Mouse (Mus musculus) cortical plate, adult 2 months (tissue): ENCODE measurements around the gene Gnaq. TPM values are rescaled to one million over a fixed set of nuclear protein-coding genes. Genes with fewer than 3 reads are reported as not detected.

Source experiments
- H3K27ac ChIP-seq: fragments of 200-500 bp; 2 replicates; pipeline ENCODE4 v1.5.1; 2012; ENCODE audit warnings: low read length, control low read depth, inconsistent platforms; ENCODE audit not compliant: insufficient read depth
- H3K4me1 ChIP-seq: fragments of 200-500 bp; 2 replicates; pipeline ENCODE4 v1.6.1; 2011; ENCODE audit warnings: low read length; ENCODE audit not compliant: control insufficient read depth, insufficient read depth
- H3K4me3 ChIP-seq: fragments of 200-500 bp; 2 replicates; pipeline ENCODE4 v1.5.1; 2011; ENCODE audit warnings: mild to moderate bottlenecking, low read length, control low read depth; ENCODE audit not compliant: insufficient read depth
- CTCF ChIP-seq: fragments of 200-500 bp; IDR thresholded peaks from 2 replicates; pipeline ENCODE4 v1.5.1; 2011; ENCODE audit warnings: mild to moderate bottlenecking, control low read depth, low read length; ENCODE audit not compliant: insufficient read depth; ENCODE audit errors: extremely low read depth
- POLR2A ChIP-seq: fragments of 200-500 bp; IDR thresholded peaks from 2 replicates; pipeline ENCODE4 v1.6.1; 2011; ENCODE audit warnings: mild to moderate bottlenecking, low read length, control low read depth; ENCODE audit not compliant: insufficient read depth; ENCODE audit errors: extremely low read depth
- polyA plus RNA-seq: library from polyadenylated mRNA; depleted of rRNA; stranded (reverse); fragments of >200 nt; gene quantifications from 2 replicates; pipeline ENCODE4 v1.2.3, GENCODE M21; 2012

Gene Gnaq
- polyA plus RNA-seq, 1 experiment = 59.1 TPM

GRCm38 (mm10) chr19:16287971-16288370 is 155.3 kb downstream of the Gnaq start:
- H3K4me1 ChIP-seq = peaks cover 29% of the 10 kb centered on the region
- no peak overlapping the region for H3K4me3 ChIP-seq
- TF ChIP-seq CTCF = no peak
- no peak for TF ChIP-seq POLR2A
- no peak overlapping the region for H3K27ac ChIP-seq

DNA sequence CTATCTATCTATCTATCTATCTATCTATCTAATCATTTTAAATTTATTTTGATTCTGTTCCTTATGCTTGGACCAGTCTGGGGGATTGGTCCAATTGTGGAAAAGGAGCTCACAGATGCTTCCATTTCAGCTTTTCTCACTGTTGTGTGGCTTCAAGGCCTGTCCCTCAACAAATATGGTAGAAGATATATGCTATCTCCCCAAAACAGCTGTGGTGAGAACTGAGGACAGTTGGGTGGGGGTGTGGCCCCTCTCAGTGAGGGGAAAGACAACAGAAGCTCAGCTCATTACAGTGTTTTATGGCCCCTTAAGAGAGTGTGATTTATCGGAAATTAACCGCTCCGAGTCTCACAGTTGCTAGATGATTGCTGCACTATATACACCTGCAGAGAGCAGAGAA is 158.5 kb downstream of the Gnaq start:
- no peak overlapping the region for H3K4me3 ChIP-seq
- TF ChIP-seq POLR2A (no peak), CTCF (no peak)
- H3K4me1 ChIP-seq = peaks cover 17% of the 10 kb centered on the region
- no peak overlapping the region for H3K27ac ChIP-seq

GRCm38 (mm10) chr19:16292056-16292608 is 159.5 kb downstream of the Gnaq start:
- H3K27ac ChIP-seq = no peak overlapping the region
- peaks cover 12% of the 10 kb centered on the region for H3K4me1 ChIP-seq
- TF ChIP-seq CTCF (no peak), POLR2A (no peak)
- no peak overlapping the region for H3K4me3 ChIP-seq

DNA sequence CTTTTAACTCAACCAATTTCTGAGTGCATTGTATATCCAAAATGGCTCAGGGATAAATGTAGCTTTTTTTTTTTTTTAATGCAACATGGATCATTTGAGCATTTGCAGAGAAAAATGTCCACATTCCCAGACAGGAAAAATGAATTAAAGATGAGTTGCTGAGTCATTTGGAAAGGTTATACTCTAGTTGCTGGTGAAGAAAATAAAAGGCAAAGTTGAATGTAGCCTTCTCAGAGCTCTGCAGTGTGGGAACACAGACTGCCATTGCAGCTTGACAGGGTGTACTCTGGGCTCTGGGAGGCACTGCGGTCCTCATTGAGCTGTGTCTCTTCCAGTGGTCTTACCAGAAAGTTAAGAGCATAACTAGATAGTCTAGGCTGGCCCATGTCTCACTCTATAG is 160.3 kb downstream of the Gnaq start:
- Histone ChIP-seq H3K4me3 (no peak overlapping the region), H3K4me1 (peaks cover 10% of the 10 kb centered on the region), H3K27ac (no peak overlapping the region)
- TF ChIP-seq POLR2A (no peak), CTCF (no peak)

DNA sequence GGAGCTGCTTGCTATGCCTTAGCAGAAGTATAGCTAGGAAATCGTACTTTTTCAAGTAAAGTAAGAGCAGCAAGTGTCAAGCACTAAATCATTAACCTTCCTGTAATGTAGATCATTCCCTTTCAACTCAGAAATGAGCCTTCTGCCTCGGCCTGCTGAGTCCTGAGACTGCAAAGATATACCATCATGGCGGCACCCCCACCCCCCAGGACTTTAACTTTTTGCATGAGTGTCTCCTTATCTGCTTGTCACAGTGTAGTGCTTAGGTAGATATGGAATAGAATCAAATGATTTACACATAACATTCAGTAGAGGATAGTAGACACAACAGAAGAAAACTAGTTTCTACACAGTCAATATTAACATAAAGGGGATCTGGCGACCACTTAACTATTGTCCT is 167.8 kb downstream of the Gnaq start:
- no peak overlapping the region for H3K4me3 ChIP-seq
- peaks cover 5% of the 10 kb centered on the region for H3K4me1 ChIP-seq
- no peak for TF ChIP-seq POLR2A
- no peak for TF ChIP-seq CTCF
- H3K27ac ChIP-seq = no peak overlapping the region

- H3K4me1 ChIP-seq = peaks cover 5% of the 10 kb centered on the region
- no peak for TF ChIP-seq POLR2A
- TF ChIP-seq CTCF = no peak
- no peak overlapping the region for H3K4me3 ChIP-seq
- no peak overlapping the region for H3K27ac ChIP-seq
These were observed 168.7 kb downstream of the Gnaq start for GRCm38 (mm10) chr19:16301336-16301735.

- Histone ChIP-seq H3K4me1 (peaks cover 2% of the 10 kb centered on the region; the same call in 1 of the 2 replicates), H3K27ac (no peak overlapping the region), H3K4me3 (no peak overlapping the region)
- TF ChIP-seq POLR2A (no peak), CTCF (no peak)
These were observed 176.4 kb downstream of the Gnaq start for GRCm38 (mm10) chr19:16309031-16309430.

DNA sequence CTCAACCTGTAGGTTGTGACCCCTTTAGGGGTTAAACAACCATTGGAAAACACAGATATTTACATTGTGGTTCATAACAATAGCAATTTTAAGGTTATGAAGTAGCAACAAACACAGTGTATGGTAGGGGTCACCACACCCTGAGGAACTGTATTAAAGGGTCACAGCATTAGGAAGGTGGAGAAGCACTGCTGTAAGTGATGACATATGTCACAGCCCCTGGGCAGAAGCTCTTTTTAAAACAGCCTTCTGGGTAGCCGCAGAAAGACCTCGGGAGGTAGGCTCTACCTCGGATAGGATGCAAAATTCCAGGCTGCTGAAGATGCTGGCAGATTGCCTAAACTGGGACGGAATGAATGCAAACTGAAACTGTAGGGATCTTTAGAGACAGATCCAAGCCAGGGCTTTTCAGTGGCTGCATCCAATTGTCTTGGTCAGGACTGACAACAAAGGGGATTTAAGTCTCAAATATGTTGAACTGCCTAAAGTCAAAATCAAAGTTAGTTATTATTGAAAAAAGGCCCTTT is 181.7 kb downstream of the Gnaq start:
- H3K27ac ChIP-seq = no peak overlapping the region
- TF ChIP-seq POLR2A = no peak
- no peak for TF ChIP-seq CTCF
- no peak overlapping the region for H3K4me3 ChIP-seq
- peaks cover 6% of the 10 kb centered on the region; the same call in 1 of the 2 replicates for H3K4me1 ChIP-seq

GRCm38 (mm10) chr19:16315525-16315924 is 182.9 kb downstream of the Gnaq start:
- no peak overlapping the region for H3K4me3 ChIP-seq
- H3K27ac ChIP-seq = no peak overlapping the region
- peaks cover 6% of the 10 kb centered on the region; the same call in 1 of the 2 replicates for H3K4me1 ChIP-seq
- TF ChIP-seq POLR2A (no peak), CTCF (no peak)

GRCm38 (mm10) chr19:16318128-16318811 is 185.6 kb downstream of the Gnaq start:
- TF ChIP-seq CTCF = no peak
- TF ChIP-seq POLR2A = no peak
- peaks cover 4% of the 10 kb centered on the region; the same call in 1 of the 2 replicates for H3K4me1 ChIP-seq
- H3K27ac ChIP-seq = no peak overlapping the region
- H3K4me3 ChIP-seq = no peak overlapping the region
